Mouse (Mus musculus): ENCODE results near the gene Gm20777.
"Not testable (repeated sequence)": the region's sequence is repeated elsewhere in the genome, so short reads cannot be mapped to it uniquely, and the experiment has no call there.

The Gm20777 gene

GRCm38 (mm10) chrY:10752350-10752749 is at the start of gene Gm20777:
Gm20777 (minus strand) TSS chrY:10752450.
- DNase-seq: not testable (repeated sequence)

GRCm38 (mm10) chrY:10709551-10709950 is 42.7 kb downstream of the Gm20777 start:
- not testable (repeated sequence) for DNase-seq

GRCm38 (mm10) chrY:10708761-10709160 is 43.5 kb downstream of the Gm20777 start:
- DNase-seq: not testable (repeated sequence)

GRCm38 (mm10) chrY:10708226-10708625 is 44.0 kb downstream of the Gm20777 start:
- DNase-seq: not testable (repeated sequence)

- DNase-seq: not testable (repeated sequence)
Observed at GRCm38 (mm10) chrY:10706686-10707085, 45.6 kb downstream of the Gm20777 start.

Measured in right cerebral cortex, adult 18-20 months (tissue).